Mouse (Mus musculus) stomach, postnatal 0 days (tissue): ENCODE measurements around the gene Cirbp. TPM values are rescaled to one million over a fixed set of nuclear protein-coding genes. Genes with fewer than 3 reads are reported as not detected.
A peak's percentile ranks its signal among the peaks of the same experiment; 100 is the strongest.

ENCODE experiments used
- ATAC-seq: fragments of 200-750 bp; cut with Nextera tagmentation; 2 replicates; pipeline ENCODE4 v1.8.0; 2017; ENCODE audit not compliant: low FRiP score, low TSS enrichment
- DNase-seq: peaks from one replicate; pipeline ENCODE4 v3.0.0-alpha.2; 2016; ENCODE audit warnings: low spot score
- H3K27ac ChIP-seq: fragments of 300-500 bp; sonication (generic); replicated peaks from 2 replicates; pipeline ENCODE4 v1.5.1; 2014; ENCODE audit warnings: mild to moderate bottlenecking, control low read depth
- H3K27me3 ChIP-seq: fragments of 300-500 bp; sonication (generic); 2 replicates; pipeline ENCODE4 v1.6.1; 2014; ENCODE audit warnings: low read length; ENCODE audit not compliant: control insufficient read depth, insufficient read depth
- H3K36me3 ChIP-seq: fragments of 300-500 bp; sonication (generic); 2 replicates; pipeline ENCODE4 v1.6.1; 2014; ENCODE audit warnings: low read length, mixed read lengths; ENCODE audit not compliant: control insufficient read depth, insufficient read depth
- H3K4me1 ChIP-seq: fragments of 300-500 bp; sonication (generic); replicated peaks from 2 replicates; pipeline ENCODE4 v1.6.1; 2014; ENCODE audit warnings: antibody characterized with exemption; ENCODE audit not compliant: control insufficient read depth, insufficient read depth
- H3K4me2 ChIP-seq: fragments of 300-500 bp; sonication (generic); replicated peaks from 2 replicates; pipeline ENCODE4 v1.6.1; 2014; ENCODE audit warnings: low read depth, mild to moderate bottlenecking, control low read depth, moderate library complexity
- H3K4me3 ChIP-seq: fragments of 300-500 bp; sonication (generic); 2 replicates; pipeline ENCODE4 v1.5.1; 2014; ENCODE audit warnings: low read depth, low read length, control low read depth
- H3K9ac ChIP-seq: fragments of 300-500 bp; sonication (generic); 2 replicates; pipeline ENCODE4 v1.6.1; 2014; ENCODE audit warnings: mild to moderate bottlenecking, low read length, control low read depth, mixed read lengths
- H3K9me3 ChIP-seq: fragments of 300-500 bp; sonication (generic); 2 replicates; pipeline ENCODE4 v1.6.1; 2016; ENCODE audit warnings: low read length; ENCODE audit not compliant: control insufficient read depth
- CTCF ChIP-seq: IDR thresholded peaks from 2 replicates; pipeline ENCODE4 v1.5.1; 2016; ENCODE audit warnings: antibody characterized with exemption, low read depth, mild to moderate bottlenecking, moderate library complexity
- EP300 ChIP-seq: optimal IDR thresholded peaks from 2 replicates; pipeline ENCODE3; 2016; ENCODE audit warnings: antibody characterized with exemption
- WGBS: fragments of 180-500 bp; shearing (Covaris S2); extraction: QIAGEN DNeasy Blood & Tissue Kit; methylation state at CpG from one replicate; pipeline ENCODE4 v1.1.7; 2014; 5-methylcytosine and 5-hydroxymethylcytosine counted together
- polyA plus RNA-seq: library from polyadenylated mRNA; unstranded; fragments of >200 nt; fragmentation: Nextera tagmentation; extraction: Ambion mirVana; gene quantifications from 2 replicates; pipeline ENCODE4 v1.2.1, GENCODE M21; 2015

The Cirbp gene
- polyA plus RNA-seq, 1 experiment from 2014 or later, result 237 TPM

GRCm38 (mm10) chr10:80136179-80136951 is 29.4 kb upstream of the Cirbp start:
- H3K9me3 ChIP-seq, result no peaks in the 10 kb centered on the region
- H3K27ac ChIP-seq, result no peak overlapping the region
- H3K36me3 ChIP-seq, result peaks cover 7% of the 10 kb centered on the region; the same call in 1 of the 2 replicates
- WGBS, result 25% methylated on average over 37 of the region's 49 CpGs
- DNase-seq (peak; percentile 35), ATAC-seq (no peak)
- peak overlapping the region; percentile 96 for H3K4me2 ChIP-seq
- H3K4me1 ChIP-seq, result 0 out of 2 replicates have a peak, but pooled peaks cover 2% of the 10 kb centered on the region
- H3K4me3 ChIP-seq, result 0 out of 2 replicates have a peak overlapping the region, but pooled peaks have one; percentile 0
- no peaks in the 10 kb centered on the region for H3K27me3 ChIP-seq
- TF ChIP-seq EP300 (no peak), CTCF (no peak)
- no peak overlapping the region for H3K9ac ChIP-seq

DNA sequence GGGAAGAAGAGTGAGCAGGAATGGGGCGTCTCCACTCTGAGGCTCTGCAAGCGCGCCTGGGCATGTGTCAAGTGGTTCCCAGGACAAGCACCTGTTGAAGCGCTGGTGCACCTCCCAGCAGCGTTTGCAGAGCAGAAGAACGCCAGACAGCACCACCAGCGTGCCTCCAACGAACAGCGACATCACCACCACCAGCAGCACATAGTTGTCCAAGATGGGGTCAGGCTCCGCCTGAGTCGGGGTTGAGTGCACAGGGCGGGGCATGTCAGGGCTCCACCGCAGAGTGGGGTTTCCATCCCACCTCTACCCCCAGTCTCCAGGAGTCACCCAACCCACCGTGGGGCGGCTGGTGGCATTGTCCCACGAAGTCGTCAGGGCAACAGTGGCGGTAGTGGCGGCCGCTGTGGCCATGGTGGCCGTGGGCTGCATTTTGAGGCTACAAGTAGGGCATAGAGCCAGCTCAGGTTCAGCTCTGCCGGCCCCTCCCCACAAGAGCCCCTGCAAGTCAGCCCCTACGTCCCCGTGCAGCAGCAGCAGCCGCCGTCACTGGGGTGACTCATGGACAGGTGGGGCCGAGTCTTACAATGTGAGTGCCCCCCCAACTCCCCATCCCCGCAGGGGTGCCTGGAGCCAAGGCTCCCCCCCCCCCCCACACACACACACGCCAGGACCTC is 28.7 kb upstream of the Cirbp start:
- no peak overlapping the region for H3K9ac ChIP-seq
- H3K36me3 ChIP-seq, result peaks cover 2% of the 10 kb centered on the region; the same call in 1 of the 2 replicates
- peak; percentile 71 for DNase-seq
- 0 out of 2 replicates have a peak, but pooled peaks cover 2% of the 10 kb centered on the region for H3K4me1 ChIP-seq
- peak overlapping the region; percentile 2; the same call in 1 of the 2 replicates for H3K27ac ChIP-seq
- H3K9me3 ChIP-seq, result no peaks in the 10 kb centered on the region
- WGBS, result 14% methylated on average over 28 of the region's 29 CpGs
- TF ChIP-seq CTCF (no peak), EP300 (no peak)
- H3K27me3 ChIP-seq, result no peaks in the 10 kb centered on the region
- peak overlapping the region; percentile 96 for H3K4me2 ChIP-seq
- H3K4me3 ChIP-seq, result peak overlapping the region; percentile 0; the same call in 1 of the 2 replicates
- ATAC-seq, result no peak

DNA sequence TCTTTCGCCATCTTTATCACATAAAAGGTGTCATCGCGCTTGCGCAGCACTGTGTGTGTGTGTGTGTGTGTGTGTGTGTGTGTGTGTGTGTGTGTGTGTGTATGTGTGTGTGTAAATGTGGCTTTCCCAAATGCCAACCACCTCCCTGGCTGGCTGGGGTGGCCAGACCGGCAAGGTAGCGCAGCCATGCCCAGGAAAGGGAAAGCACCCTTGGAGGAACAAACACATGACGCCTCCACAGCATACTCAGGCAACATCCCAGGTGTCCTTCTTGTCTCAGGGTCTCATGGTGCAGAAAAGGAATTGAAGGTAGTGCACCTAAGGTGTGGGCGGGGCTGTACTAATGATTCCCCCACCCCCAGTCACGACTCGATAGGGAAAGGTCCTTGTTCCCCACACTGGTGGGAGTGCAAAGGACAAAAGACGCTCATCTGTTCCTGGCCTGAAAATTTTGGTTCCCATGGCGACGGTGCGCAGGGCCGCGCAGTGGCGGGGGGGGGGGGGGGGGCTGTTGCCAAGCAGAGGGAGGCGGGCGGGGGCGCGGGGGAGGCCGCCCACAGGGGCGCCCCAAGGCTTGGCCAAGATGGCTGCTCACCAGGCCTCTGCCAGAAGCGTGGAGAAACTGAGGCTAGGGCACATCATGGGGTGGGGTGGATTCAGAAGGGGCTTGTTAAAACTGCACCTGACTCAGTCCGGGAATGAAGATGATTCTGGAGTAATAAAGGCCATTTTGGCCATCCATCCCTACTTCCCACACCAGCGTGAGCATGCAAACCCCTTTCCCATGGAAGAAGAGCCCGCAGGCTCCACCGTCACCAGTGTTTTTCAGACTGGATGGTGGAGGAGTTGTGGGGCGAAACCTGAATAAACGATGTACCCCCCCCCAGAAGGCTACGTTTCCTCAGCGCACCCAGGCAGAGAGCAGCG is 27.9 kb upstream of the Cirbp start:
- no peak for ATAC-seq
- 5% methylated on average over 22 of the region's 33 CpGs for WGBS
- no peak for TF ChIP-seq EP300
- TF ChIP-seq CTCF, result no peak
- Histone ChIP-seq H3K27ac (peak overlapping the region; percentile 76), H3K9me3 (no peaks in the 10 kb centered on the region), H3K4me2 (peak overlapping the region; percentile 96), H3K4me3 (peak overlapping the region; percentile 58), H3K9ac (peak overlapping the region; percentile 68; the same call in 1 of the 2 replicates), H3K36me3 (no peaks in the 10 kb centered on the region), H3K27me3 (no peaks in the 10 kb centered on the region), H3K4me1 (peaks cover 5% of the 10 kb centered on the region; the same call in 1 of the 2 replicates)
- DNase-seq, result peak; percentile 65

GRCm38 (mm10) chr10:80138553-80139438 is 27.0 kb upstream of the Cirbp start, which contains the start of gene Atp5d:
Gene Atp5d (plus strand): TSS chr10:80138632.
- ATAC-seq (peak; percentile 2; the same call in 1 of the 2 replicates), DNase-seq (peak; percentile 77)
- Histone ChIP-seq H3K9ac (peak within 1 kb of the TSS; percentile 68), H3K4me1 (peaks cover 5% of the 10 kb centered on the region; the same call in 1 of the 2 replicates), H3K27me3 (no peaks in the 10 kb centered on the region), H3K4me2 (peak within 1 kb of the TSS; percentile 96), H3K9me3 (no peaks in the 10 kb centered on the region), H3K27ac (peak within 1 kb of the TSS; percentile 76), H3K36me3 (peaks cover 2% of the 10 kb centered on the region; the same call in 1 of the 2 replicates), H3K4me3 (peak within 1 kb of the TSS; percentile 58)
- WGBS, result 2% methylated on average over 34 of the region's 94 CpGs
- TF ChIP-seq EP300, result no peak

DNA sequence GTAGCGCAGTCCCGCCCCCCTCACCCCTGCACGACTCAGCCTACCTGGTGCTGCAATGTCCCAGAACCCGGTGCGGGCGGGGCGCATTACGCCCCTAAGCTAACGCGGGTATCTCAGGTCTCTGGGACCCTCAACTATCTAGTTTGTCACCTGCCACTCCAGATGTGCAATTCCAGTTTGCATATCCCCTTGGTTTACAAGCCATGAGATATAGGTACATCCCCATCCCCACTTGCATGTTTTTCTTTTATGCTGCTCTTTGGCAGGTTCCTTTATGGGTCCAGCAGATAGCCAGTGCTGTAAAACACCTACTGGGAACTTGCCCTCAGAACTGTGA is 26.4 kb upstream of the Cirbp start:
- Histone ChIP-seq H3K9ac (peak overlapping the region; percentile 68), H3K4me1 (peaks cover 5% of the 10 kb centered on the region; the same call in 1 of the 2 replicates), H3K27me3 (no peaks in the 10 kb centered on the region), H3K27ac (peak overlapping the region; percentile 76), H3K36me3 (peaks cover 6% of the 10 kb centered on the region; the same call in 1 of the 2 replicates), H3K4me3 (peak overlapping the region; percentile 58), H3K9me3 (no peaks in the 10 kb centered on the region), H3K4me2 (peak overlapping the region; percentile 96)
- DNase-seq (no peak), ATAC-seq (no peak)
- 6% methylated on average over 9 of the region's 10 CpGs for WGBS
- TF ChIP-seq EP300 (no peak), CTCF (no peak)
